Mouse (Mus musculus): ENCODE measurements around the gene Gtsf1.

GRCm38 (mm10) chr15:103448369-103448768 lies 18.1 kb upstream of the Gtsf1 start, which contains the start of gene Gtsf2:
- TF ChIP-seq CTCF (IDR thresholded peaks at IDR 0.05; ENCODE audit: control insufficient read depth, insufficient read depth, insufficient read length) (no peak), CEBPB (IDR thresholded peaks at IDR 0.05; ENCODE audit: low read depth) (no peak), USF1 (IDR thresholded peaks at IDR 0.05; ENCODE audit: low read depth) (no peak), MAX (IDR thresholded peaks at IDR 0.05) (no peak), MYOG (IDR thresholded peaks at IDR 0.05; ENCODE audit: control insufficient read depth, extremely low read depth, insufficient read length) (no peak), MYOD1 (IDR thresholded peaks at IDR 0.05; ENCODE audit: control insufficient read depth, insufficient read length, low read depth) (no peak), FOSL1 (IDR thresholded peaks at IDR 0.05; ENCODE audit: insufficient read depth, low read length, poor library complexity, severe bottlenecking) (no peak)
